Mouse (Mus musculus) lung, postnatal 0 days (tissue): ENCODE measurements around the gene Olfr582. TPM values are rescaled to one million over a fixed set of nuclear protein-coding genes. Genes with fewer than 3 reads are reported as not detected.

Source experiments
- ATAC-seq: fragments of 200-750 bp; cut with Nextera tagmentation; 2 replicates; pipeline ENCODE4 v1.8.0; 2017; ENCODE audit warnings: moderate library complexity
- DNase-seq: peaks from one replicate; pipeline ENCODE4 v3.0.0-alpha.2; 2016; ENCODE audit warnings: low spot score
- H3K27ac ChIP-seq: fragments of 300-500 bp; sonication (generic); 2 replicates; pipeline ENCODE4 v1.5.1; 2014; ENCODE audit warnings: antibody characterized with exemption, mild to moderate bottlenecking, low read length, mixed read lengths
- H3K27me3 ChIP-seq: fragments of 300-500 bp; sonication (generic); replicated peaks from 2 replicates; pipeline ENCODE4 v1.6.1; 2014; ENCODE audit warnings: low read length, mixed read lengths; ENCODE audit not compliant: insufficient read depth
- H3K36me3 ChIP-seq: fragments of 300-500 bp; sonication (generic); 2 replicates; pipeline ENCODE4 v1.6.1; 2014; ENCODE audit warnings: low read length, mixed read lengths; ENCODE audit not compliant: insufficient read depth
- H3K4me1 ChIP-seq: fragments of 300-500 bp; sonication (generic); 2 replicates; pipeline ENCODE4 v1.6.1; 2014; ENCODE audit warnings: antibody characterized with exemption, low read depth, low read length, mixed read lengths; ENCODE audit not compliant: insufficient read depth
- H3K4me2 ChIP-seq: fragments of 300-500 bp; sonication (generic); replicated peaks from 2 replicates; pipeline ENCODE4 v1.6.1; 2014; ENCODE audit warnings: low read depth, mild to moderate bottlenecking, low read length, moderate library complexity, mixed read lengths
- H3K4me3 ChIP-seq: fragments of 300-500 bp; sonication (generic); 2 replicates; pipeline ENCODE4 v1.5.1; 2014; ENCODE audit warnings: low read depth, low read length
- H3K9ac ChIP-seq: fragments of 300-500 bp; sonication (generic); replicated peaks from 2 replicates; pipeline ENCODE4 v1.6.1; 2014; ENCODE audit warnings: low read depth, mild to moderate bottlenecking
- H3K9me3 ChIP-seq: fragments of 300-500 bp; sonication (generic); 2 replicates; pipeline ENCODE4 v1.6.1; 2016; ENCODE audit warnings: low read length, mixed read lengths
- CTCF ChIP-seq: IDR thresholded peaks from 2 replicates; pipeline ENCODE4 v1.5.1; 2016; ENCODE audit warnings: antibody characterized with exemption, mild to moderate bottlenecking
- EP300 ChIP-seq: IDR thresholded peaks from 2 replicates; pipeline ENCODE4 v1.6.1; 2016; ENCODE audit warnings: antibody characterized with exemption, mild to moderate bottlenecking, control low read depth
- WGBS: fragments of 180-500 bp; shearing (Covaris S2); extraction: QIAGEN DNeasy Blood & Tissue Kit; methylation state at CpG from one replicate; pipeline ENCODE4 v1.1.7; 2014; 5-methylcytosine and 5-hydroxymethylcytosine counted together
- polyA plus RNA-seq: library from polyadenylated mRNA; unstranded; fragments of >200 nt; fragmentation: Nextera tagmentation; extraction: Ambion mirVana; gene quantifications from 2 replicates; pipeline ENCODE4 v1.2.1, GENCODE M21; 2015

The Olfr582 gene
- not detected in 2 replicates for polyA plus RNA-seq

GRCm38 (mm10) chr7:103037724-103038123 is at the start of gene Olfr582:
Olfr582 (plus strand) TSS chr7:103038024.
- Histone ChIP-seq H3K4me2 (no peak within 1 kb of the TSS), H3K36me3 (no peaks in the 10 kb centered on the region), H3K4me3 (no peak within 1 kb of the TSS), H3K9ac (no peak within 1 kb of the TSS), H3K9me3 (no peaks in the 10 kb centered on the region), H3K27ac (no peak within 1 kb of the TSS), H3K4me1 (no peaks in the 10 kb centered on the region), H3K27me3 (no peaks in the 10 kb centered on the region)
- no peak for TF ChIP-seq CTCF
- TF ChIP-seq EP300: no peak
- DNase-seq: peak; percentile 2
- no peak for ATAC-seq

DNA sequence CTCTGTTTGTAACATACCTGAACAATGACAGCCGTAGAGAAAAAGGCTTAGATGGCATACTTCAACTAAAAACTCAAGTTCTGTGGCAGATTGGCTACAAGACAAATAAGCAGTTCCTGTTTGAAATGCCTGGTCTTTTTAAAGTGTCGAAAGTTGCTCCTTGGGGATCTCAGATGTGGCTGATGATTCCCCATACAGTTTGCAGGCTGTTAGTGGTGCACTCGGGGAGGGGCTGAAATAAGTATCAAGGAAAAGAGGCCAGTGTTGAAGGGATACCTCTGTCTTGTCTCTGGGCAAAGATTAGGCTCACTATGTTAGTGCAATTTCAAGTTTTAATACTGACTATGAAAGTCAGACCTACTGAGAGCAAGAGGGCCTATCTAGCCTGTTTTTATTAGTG is 48.6 kb upstream of the Olfr582 start, which contains the start of gene Olfr578:
Gene Olfr578 (minus strand): TSS at position 101 of the 400 bp plus-strand sequence.
- ATAC-seq: no peak
- Histone ChIP-seq H3K36me3 (no peaks in the 10 kb centered on the region), H3K27ac (no peak within 1 kb of the TSS), H3K4me3 (no peak within 1 kb of the TSS), H3K9me3 (no peaks in the 10 kb centered on the region), H3K9ac (no peak within 1 kb of the TSS), H3K4me1 (no peaks in the 10 kb centered on the region), H3K27me3 (no peaks in the 10 kb centered on the region), H3K4me2 (no peak within 1 kb of the TSS)
- TF ChIP-seq CTCF: no peak
- TF ChIP-seq EP300: no peak
- 48% methylated on average over 3 of the region's 3 CpGs for WGBS
- DNase-seq: no peak

DNA sequence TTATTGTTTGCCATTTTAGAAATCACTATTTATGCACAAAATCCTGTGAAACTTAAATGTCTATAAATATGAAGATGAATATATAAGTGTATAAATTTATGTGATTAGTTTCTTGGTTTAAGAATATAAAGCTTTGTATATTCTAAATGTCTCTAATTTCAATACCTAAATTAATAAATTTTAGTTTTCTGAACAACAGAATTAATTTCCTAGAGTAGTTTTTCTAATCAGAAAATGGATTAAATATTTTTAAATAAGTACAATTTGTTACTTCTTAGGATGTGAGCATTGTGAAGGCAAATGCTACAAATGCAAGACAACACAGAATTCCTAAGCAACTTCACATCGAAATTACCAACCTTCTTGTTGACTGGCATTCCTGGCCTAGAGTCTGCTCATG is 13.2 kb downstream of the Olfr582 start, which contains the start of gene Olfr583:
Gene Olfr583 (plus strand): TSS at position 301 of the 400 bp plus-strand sequence.
- TF ChIP-seq EP300: no peak
- TF ChIP-seq CTCF: no peak
- Histone ChIP-seq H3K9ac (no peak within 1 kb of the TSS), H3K4me2 (no peak within 1 kb of the TSS)

GRCm38 (mm10) chr7:103081585-103081984 is 43.8 kb downstream of the Olfr582 start, which contains the start of gene Olfr584:
Olfr584 (plus strand) TSS chr7:103081885.
- Histone ChIP-seq H3K4me1 (no peaks in the 10 kb centered on the region), H3K4me2 (no peak within 1 kb of the TSS), H3K27me3 (no peaks in the 10 kb centered on the region), H3K4me3 (no peak within 1 kb of the TSS), H3K27ac (no peak within 1 kb of the TSS), H3K9me3 (no peaks in the 10 kb centered on the region), H3K36me3 (no peaks in the 10 kb centered on the region), H3K9ac (no peak within 1 kb of the TSS)
- 78% methylated on average over 1 of the region's 1 CpGs for WGBS
- ATAC-seq (no peak), DNase-seq (no peak)
- TF ChIP-seq EP300 (no peak), CTCF (no peak)

More for the DNA sequence above, 13.2 kb downstream of the Olfr582 start, which contains the start of gene Olfr583:
- Histone ChIP-seq H3K4me1 (no peaks in the 10 kb centered on the region), H3K27ac (no peak within 1 kb of the TSS), H3K9me3 (no peaks in the 10 kb centered on the region), H3K4me3 (no peak within 1 kb of the TSS), H3K36me3 (no peaks in the 10 kb centered on the region), H3K27me3 (no peaks in the 10 kb centered on the region)
- DNase-seq (no peak), ATAC-seq (no peak)
- 84% methylated on average over 1 of the region's 1 CpGs for WGBS

Other genes starting within 250 kb of the Olfr582 start
- not detected in 2 replicates for gene Olfr564, start 234.5 kb upstream of the Olfr582 start, polyA plus RNA-seq
- not detected in 2 replicates for gene Olfr566, start 179.3 kb upstream of the Olfr582 start, polyA plus RNA-seq
- not detected in 2 replicates for gene Olfr568, start 160.9 kb upstream of the Olfr582 start, polyA plus RNA-seq
- gene Olfr569, start 147.1 kb upstream of the Olfr582 start, polyA plus RNA-seq: not detected in 2 replicates
- gene Olfr570, start 143.4 kb upstream of the Olfr582 start, polyA plus RNA-seq: not detected in 2 replicates
- not detected in 2 replicates for gene Olfr571, start 120.5 kb upstream of the Olfr582 start, polyA plus RNA-seq
- gene Olfr572, start 113.6 kb upstream of the Olfr582 start, polyA plus RNA-seq: not detected in 2 replicates
- not detected in 2 replicates for gene Olfr573-ps1, start 95.4 kb upstream of the Olfr582 start, polyA plus RNA-seq
- gene Olfr574, start 89.6 kb upstream of the Olfr582 start, polyA plus RNA-seq: not detected in 2 replicates
- not detected in 2 replicates for gene Olfr575, start 79.2 kb upstream of the Olfr582 start, polyA plus RNA-seq
- gene Olfr576, start 75.4 kb upstream of the Olfr582 start, polyA plus RNA-seq: not detected in 2 replicates
- gene Olfr577, start 62.1 kb upstream of the Olfr582 start, polyA plus RNA-seq: not detected in 2 replicates
- not detected in 2 replicates for gene Olfr578, start 48.7 kb upstream of the Olfr582 start, polyA plus RNA-seq
- not detected in 2 replicates for gene Olfr583, start 13.3 kb downstream of the Olfr582 start, polyA plus RNA-seq
- not detected in 2 replicates for gene Olfr584, start 43.9 kb downstream of the Olfr582 start, polyA plus RNA-seq
- gene Olfr585, start 59.7 kb downstream of the Olfr582 start, polyA plus RNA-seq: not detected in 2 replicates
- gene Olfr586, start 87.6 kb downstream of the Olfr582 start, polyA plus RNA-seq: not detected in 2 replicates
- gene Olfr588-ps1, start 102.9 kb downstream of the Olfr582 start, polyA plus RNA-seq: not detected in 2 replicates
- not detected in 2 replicates for gene Olfr589, start 118.3 kb downstream of the Olfr582 start, polyA plus RNA-seq
- not detected in 2 replicates for gene Olfr591, start 140.3 kb downstream of the Olfr582 start, polyA plus RNA-seq
- not detected in 2 replicates for gene Olfr592, start 146.8 kb downstream of the Olfr582 start, polyA plus RNA-seq
- gene Olfr593, start 173.8 kb downstream of the Olfr582 start, polyA plus RNA-seq: not detected in 2 replicates
- not detected in 2 replicates for gene Olfr594, start 179.0 kb downstream of the Olfr582 start, polyA plus RNA-seq
- gene Usp17ld, start 214.5 kb downstream of the Olfr582 start, polyA plus RNA-seq: not detected in 2 replicates